Mouse (Mus musculus) monocyte, adult 2 months (primary cell): ENCODE data around the gene Olfr933.

Experiments used
- DNase-seq, 2 experiments: peaks; one replicate each; pipeline ENCODE4 v3.0.0; 2022; ENCODE audit warnings: low spot score in 2 of 2, low read depth in 1 of 2

The Olfr933 gene

DNA sequence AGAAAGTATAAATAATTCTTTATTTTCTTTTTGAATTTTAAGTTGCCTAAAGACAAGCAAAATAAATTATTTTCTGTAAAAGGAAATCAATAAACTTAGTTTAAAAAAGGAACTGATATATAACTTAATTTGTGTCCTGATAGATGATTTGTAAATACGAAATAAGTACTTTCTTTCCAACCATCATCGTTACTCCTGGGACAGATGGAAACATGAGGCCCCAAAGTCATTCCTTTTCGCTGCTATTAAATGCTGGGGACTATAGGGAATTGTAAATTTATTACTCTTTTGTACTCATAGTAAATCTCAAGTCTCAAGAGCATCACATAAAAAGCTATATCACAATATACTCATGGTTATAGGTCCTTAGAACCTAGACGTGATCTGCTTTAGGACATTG lies at the start of gene Olfr933:
Olfr933 (plus strand) TSS at position 301 of the 400 bp plus-strand sequence.
- no peak for DNase-seq

DNA sequence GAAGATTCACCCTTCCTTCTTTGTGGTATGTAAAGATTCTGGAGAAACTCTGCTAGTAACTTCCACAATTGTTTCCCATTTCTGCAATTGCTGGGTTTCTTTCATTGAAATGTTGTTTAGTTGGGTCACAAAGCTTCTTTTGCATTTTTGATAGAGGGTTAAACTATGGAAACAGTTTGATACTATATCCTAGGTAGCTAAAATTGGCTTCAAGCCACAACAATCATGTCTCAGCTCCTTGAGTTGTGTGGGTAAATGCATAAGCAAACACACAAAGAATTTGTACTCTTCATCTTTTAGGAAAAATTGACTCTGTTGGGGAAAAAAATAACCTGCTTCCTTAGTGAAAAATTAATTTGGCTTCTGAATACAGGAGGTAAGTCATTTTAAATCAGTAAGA lies 42.6 kb upstream of the Olfr933 start, which contains the start of gene Olfr930:
Olfr930 (plus strand) TSS at position 301 of the 400 bp plus-strand sequence.
- no peak for DNase-seq

DNA sequence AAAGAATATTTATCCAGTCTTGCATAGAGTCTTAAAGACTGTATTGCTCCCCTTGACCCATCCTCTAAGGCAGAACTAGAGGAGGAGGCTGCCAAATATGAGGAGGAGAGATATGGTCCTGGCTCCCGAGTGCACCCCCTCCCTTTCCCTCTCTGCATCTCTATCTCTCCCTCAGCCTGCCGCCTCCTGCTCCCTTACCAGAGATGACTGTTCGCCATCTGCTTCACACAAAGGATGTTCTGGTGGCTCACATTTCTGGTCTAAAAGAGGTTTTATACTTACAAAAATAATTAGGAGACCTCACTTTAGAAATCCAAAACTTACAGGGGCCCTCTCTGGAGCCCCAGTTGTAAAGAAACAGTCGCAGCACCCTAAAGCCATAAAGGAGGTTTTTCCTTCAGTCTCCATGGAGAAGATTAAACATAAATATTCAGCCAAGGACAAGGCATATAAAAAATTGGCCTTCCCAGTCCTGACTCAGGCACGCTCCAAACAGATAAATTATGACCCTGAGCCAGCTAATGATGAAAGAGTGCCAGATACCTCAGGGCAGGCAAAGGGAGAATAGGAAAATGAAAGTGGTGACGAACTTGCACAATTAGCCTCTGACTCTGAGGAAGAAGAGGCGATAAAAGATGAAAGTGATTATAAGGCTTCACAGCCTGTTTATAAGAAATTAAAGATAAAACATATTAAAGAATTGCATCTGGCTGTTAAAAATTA lies 18.6 kb upstream of the Olfr933 start:
- no peak for DNase-seq

DNA sequence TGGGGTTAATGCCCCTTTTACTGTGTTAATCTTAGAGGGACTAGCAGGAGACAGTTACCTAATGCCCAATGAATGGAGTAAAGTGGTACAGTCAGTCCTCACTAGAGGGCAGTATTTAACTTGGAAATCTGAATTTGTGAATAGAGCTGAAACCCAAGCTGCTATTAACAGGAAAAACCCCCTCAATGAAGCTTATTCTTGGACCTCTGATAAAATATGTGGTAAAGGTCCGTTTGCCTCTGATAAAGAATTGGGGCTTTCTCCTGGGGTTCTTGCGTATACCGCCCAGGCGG lies 18.0 kb upstream of the Olfr933 start:
- no peak for DNase-seq

DNA sequence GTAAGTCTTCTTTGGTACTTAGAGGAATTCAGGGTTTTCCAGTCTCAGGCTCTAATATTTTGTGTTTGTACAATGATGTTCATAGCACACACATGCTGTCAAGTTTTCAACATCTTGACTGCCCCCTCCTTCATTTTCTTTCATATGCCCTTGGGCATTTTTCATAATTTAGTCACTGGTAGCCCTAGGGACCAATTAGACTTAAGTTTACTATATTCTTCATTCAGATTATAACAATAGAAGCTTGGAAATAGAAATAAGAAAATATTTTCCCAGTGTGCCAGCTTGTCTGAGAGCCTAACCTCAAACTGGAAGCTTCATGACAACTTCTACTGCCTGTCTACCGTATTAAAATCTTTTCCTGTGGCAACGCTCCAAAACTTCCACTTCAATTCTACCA lies 16.1 kb downstream of the Olfr933 start, which contains the start of gene Olfr934:
Olfr934 (minus strand) TSS at position 101 of the 400 bp plus-strand sequence.
- DNase-seq, result no peak

DNA sequence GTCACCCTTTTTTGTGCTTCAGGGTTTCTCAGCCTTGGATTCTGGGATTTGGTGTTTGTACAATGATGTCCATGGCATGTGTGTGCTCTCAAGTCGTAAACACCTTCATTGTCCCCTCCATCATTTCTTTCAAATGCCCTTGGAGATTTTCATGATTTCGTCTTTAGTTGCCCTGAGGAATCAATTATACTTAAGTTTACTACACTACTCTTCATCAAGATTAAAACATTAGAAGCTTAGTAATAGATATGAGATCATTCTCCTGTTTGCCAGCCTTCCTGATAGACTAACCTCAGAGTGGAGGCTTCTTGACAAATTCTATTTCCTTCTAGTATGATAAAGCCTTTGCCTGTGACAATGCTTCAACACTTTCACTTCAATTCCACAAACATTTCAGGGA lies 27.5 kb downstream of the Olfr933 start, which contains the start of gene Olfr935:
Olfr935 (minus strand) TSS at position 101 of the 400 bp plus-strand sequence.
- no peak for DNase-seq

DNA sequence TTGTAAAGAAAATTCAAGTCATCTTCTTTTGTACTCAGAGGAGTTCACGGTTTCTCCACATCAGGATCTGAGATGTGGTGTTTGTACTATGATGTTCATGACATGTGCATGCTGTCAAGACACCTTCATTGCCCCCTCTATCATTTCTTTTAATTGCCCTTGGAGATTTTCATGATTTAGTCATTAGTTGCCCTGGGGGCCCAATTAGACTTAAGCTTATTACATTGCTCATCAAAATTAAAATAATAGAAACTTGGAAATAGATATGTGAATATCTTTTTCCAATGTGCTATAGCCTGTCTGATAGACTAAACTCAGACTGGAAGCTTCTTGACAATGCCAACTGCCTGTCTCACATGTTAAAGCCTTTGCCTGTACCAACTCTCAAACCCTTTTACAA lies 51.2 kb downstream of the Olfr933 start, which contains the start of gene Olfr146:
Olfr146 (minus strand) TSS at position 101 of the 400 bp plus-strand sequence.
- no peak for DNase-seq
